Mouse (Mus musculus): Measurements from ENCODE around the gene Gen1. TPM values are rescaled to one million over a fixed set of nuclear protein-coding genes. Genes with fewer than 3 reads are reported as not detected.

Gen1 gene
- 3.1 and 3.5 TPM in 2 replicates for polyA plus RNA-seq (2015; fragmentation: Nextera tagmentation; extraction: Ambion mirVana)

DNA sequence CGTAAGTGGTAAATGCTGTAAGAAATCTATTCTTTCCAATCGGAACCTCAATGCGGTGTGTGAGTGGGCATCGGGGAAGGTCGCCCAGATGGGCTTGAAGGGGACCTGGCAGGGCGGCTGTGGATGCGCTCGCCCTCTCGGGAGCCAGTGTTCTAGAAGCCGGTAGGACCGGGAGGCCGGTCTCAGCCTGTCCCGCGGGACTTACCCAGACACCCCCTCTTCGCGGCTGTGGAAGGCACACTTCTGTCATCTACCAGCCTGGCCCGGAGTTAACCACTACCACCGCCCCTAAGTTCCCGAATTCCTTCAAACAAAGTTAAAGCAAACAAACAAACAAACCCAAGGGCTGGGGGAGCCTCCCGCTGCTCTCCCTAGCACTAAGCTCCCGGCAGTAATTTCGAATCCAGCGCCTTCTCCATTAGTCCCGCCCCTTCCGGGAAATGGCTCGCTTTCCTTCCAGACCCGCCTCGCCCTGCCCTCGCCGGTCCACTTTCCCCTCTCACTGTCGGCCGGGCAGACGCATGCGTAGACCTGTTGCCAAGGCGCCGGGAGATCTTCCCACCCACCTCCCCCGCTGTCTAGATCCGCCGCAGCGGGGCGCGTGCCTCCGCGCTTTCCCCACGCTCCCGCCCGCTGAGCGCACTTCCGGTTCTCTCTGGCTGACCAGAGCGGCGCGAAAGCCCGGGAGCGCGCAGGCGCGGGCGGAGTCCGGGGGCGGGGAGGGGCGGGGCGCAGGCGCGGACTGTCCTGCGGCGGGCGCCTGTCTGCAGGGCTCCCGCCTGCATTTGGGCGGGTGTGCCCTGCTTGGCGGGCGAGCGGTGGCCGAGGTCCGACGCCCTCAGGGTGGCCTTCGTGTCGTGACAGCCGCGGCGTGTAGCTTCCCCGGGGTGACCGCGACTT is at the start of gene Gen1, which contains the start of gene Smc6:
Gene Gen1 (minus strand): TSS at position 420 of the 900 bp plus-strand sequence.
Gene Smc6 (plus strand): TSS at position 505 of the 900 bp plus-strand sequence.
- peak; percentile 40 for TF ChIP-seq CTCF (IDR thresholded peaks at IDR 0.05; ENCODE audit: low read depth)
- WGBS = under 1% methylated on average over 68 of the region's 83 CpGs

DNA sequence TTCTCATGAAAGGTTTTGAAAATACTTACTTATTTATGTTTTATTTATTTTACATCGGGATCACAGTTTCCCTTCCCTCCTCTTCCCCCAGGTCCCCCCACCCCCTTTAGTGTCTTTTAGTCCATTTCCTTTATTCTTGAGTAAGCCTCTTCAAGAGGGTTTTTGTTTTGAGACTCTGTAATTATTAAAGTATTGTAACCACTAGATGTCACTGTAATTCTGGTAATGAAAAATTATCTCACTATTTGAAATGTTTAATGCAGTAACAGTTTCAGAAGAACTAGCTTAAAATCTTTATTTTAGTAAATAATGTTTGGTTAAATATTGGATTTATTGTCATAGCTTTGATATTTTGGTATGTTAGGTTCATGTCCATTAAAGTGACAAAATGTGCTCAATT is 48.2 kb upstream of the Gen1 start:
- Histone ChIP-seq H3K9me3 (replicated peaks; ENCODE audit: low read length) (no peaks in the 10 kb centered on the region), H3K4me3 (replicated peaks; ENCODE audit: low read depth, low read length) (no peak overlapping the region), H3K27me3 (ENCODE audit: insufficient read depth, low read length) (no peaks in the 10 kb centered on the region), H3K36me3 (ENCODE audit: insufficient read depth, low read length) (peaks cover 29% of the 10 kb centered on the region), H3K4me2 (ENCODE audit: low read length) (no peak overlapping the region), H3K9ac (ENCODE audit: low read depth, low read length) (no peak overlapping the region), H3K4me1 (replicated peaks; ENCODE audit: insufficient read depth, low read length) (no peaks in the 10 kb centered on the region), H3K27ac (no peak overlapping the region)
- peak; percentile 52 for TF ChIP-seq CTCF (IDR thresholded peaks at IDR 0.05; ENCODE audit: low read depth)
- DNase-seq (ENCODE audit: low spot score) = peak; percentile 58
- no peak for ATAC-seq (replicated peaks; ENCODE audit: low FRiP score, low read depth)
- 53% methylated on average over 1 of the region's 1 CpGs for WGBS

More for the DNA sequence above, at the start of gene Gen1, which contains the start of gene Smc6:
- peak within 1 kb of the TSS; percentile 96 for H3K27ac ChIP-seq
- H3K36me3 ChIP-seq (ENCODE audit: insufficient read depth, low read length) = no peaks in the 10 kb centered on the region
- DNase-seq (ENCODE audit: low spot score) = peak; percentile 98
- peak within 1 kb of the TSS; percentile 97 for H3K4me2 ChIP-seq (ENCODE audit: low read length)
- no peaks in the 10 kb centered on the region for H3K27me3 ChIP-seq (ENCODE audit: insufficient read depth, low read length)
- peaks cover 7% of the 10 kb centered on the region for H3K4me1 ChIP-seq (replicated peaks; ENCODE audit: insufficient read depth, low read length)
- no peaks in the 10 kb centered on the region for H3K9me3 ChIP-seq (replicated peaks; ENCODE audit: low read length)
- peak within 1 kb of the TSS; percentile 95 for H3K9ac ChIP-seq (ENCODE audit: low read depth, low read length)
- peak within 1 kb of the TSS; percentile 85 for H3K4me3 ChIP-seq (replicated peaks; ENCODE audit: low read depth, low read length)
- ATAC-seq (replicated peaks; ENCODE audit: low FRiP score, low read depth) = peak; percentile 99

GRCm38 (mm10) chr12:11311106-11311505 is 45.5 kb upstream of the Gen1 start:
- ATAC-seq (replicated peaks; ENCODE audit: low FRiP score, low read depth) (no peak), DNase-seq (ENCODE audit: low spot score) (no peak)
- no peaks in the 10 kb centered on the region for H3K4me1 ChIP-seq (replicated peaks; ENCODE audit: insufficient read depth, low read length)
- no peak for TF ChIP-seq CTCF (IDR thresholded peaks at IDR 0.05; ENCODE audit: low read depth)
- no peak overlapping the region for H3K4me3 ChIP-seq (replicated peaks; ENCODE audit: low read depth, low read length)
- H3K36me3 ChIP-seq (ENCODE audit: insufficient read depth, low read length) = peaks cover 38% of the 10 kb centered on the region
- 96% methylated on average over 2 of the region's 2 CpGs for WGBS
- H3K27ac ChIP-seq = no peak overlapping the region
- no peaks in the 10 kb centered on the region for H3K9me3 ChIP-seq (replicated peaks; ENCODE audit: low read length)
- H3K27me3 ChIP-seq (ENCODE audit: insufficient read depth, low read length) = no peaks in the 10 kb centered on the region
- H3K9ac ChIP-seq (ENCODE audit: low read depth, low read length) = no peak overlapping the region
- no peak overlapping the region for H3K4me2 ChIP-seq (ENCODE audit: low read length)

DNA sequence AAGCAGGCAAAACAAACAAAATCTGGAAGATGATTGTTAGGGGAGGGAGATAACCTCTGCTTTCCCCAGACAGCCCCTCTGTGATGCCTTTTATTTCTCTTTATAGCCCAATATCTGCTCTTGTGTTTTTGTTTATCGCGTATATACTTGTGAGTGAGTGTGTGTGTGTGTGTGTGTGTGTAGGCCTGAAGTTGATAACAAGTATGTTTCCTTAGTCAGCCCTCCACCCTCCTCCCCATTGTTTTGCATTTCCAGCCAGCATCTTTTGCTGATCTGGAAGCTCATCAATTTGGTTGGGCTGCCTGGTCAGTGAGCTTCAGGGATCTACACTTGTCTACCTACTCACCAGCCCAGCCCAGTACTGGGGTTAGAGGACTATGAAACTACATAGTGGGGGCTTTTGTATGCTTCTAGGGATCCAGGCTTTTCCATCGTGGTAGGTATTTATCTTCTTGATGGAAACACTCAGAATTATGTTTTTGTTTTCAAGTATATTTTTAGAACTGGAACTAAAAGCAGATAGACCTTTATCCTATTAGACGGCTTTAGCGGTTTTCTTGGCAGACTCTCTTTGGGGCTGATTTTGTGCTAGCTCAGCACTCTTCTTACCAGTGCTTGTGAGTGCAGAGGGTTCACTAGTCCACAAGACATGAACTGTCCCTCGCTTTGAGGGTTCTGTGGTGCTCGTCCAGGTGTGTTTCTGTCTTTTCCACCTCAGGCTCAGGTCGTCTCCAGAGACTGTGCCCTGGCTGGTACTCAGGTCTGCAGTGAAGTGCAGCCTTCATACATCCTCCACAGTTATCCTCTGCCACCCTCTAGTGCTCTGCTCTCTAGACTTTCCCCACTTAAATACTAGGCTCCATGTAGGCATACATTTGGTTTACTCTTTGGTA is 41.4 kb upstream of the Gen1 start:
- H3K36me3 ChIP-seq (ENCODE audit: insufficient read depth, low read length) = peaks cover 33% of the 10 kb centered on the region; the same call in 1 of the 2 replicates
- WGBS = 85% methylated on average over 8 of the region's 8 CpGs

GRCm38 (mm10) chr12:11300858-11301257 is 35.3 kb upstream of the Gen1 start:
- no peak overlapping the region for H3K27ac ChIP-seq
- no peaks in the 10 kb centered on the region for H3K9me3 ChIP-seq (replicated peaks; ENCODE audit: low read length)
- no peaks in the 10 kb centered on the region for H3K27me3 ChIP-seq (ENCODE audit: insufficient read depth, low read length)
- H3K9ac ChIP-seq (ENCODE audit: low read depth, low read length) = no peak overlapping the region
- ATAC-seq (replicated peaks; ENCODE audit: low FRiP score, low read depth) = no peak
- 94% methylated on average over 1 of the region's 1 CpGs for WGBS
- no peak overlapping the region for H3K4me2 ChIP-seq (ENCODE audit: low read length)
- DNase-seq (ENCODE audit: low spot score) = no peak
- no peaks in the 10 kb centered on the region for H3K4me1 ChIP-seq (replicated peaks; ENCODE audit: insufficient read depth, low read length)
- H3K4me3 ChIP-seq (replicated peaks; ENCODE audit: low read depth, low read length) = no peak overlapping the region
- no peak for TF ChIP-seq CTCF (IDR thresholded peaks at IDR 0.05; ENCODE audit: low read depth)
- peaks cover 28% of the 10 kb centered on the region for H3K36me3 ChIP-seq (ENCODE audit: insufficient read depth, low read length)

More for the DNA sequence above, 41.4 kb upstream of the Gen1 start:
- ATAC-seq (replicated peaks; ENCODE audit: low FRiP score, low read depth) (no peak), DNase-seq (ENCODE audit: low spot score) (no peak)
- no peak overlapping the region for H3K27ac ChIP-seq
- no peak overlapping the region for H3K9ac ChIP-seq (ENCODE audit: low read depth, low read length)
- H3K9me3 ChIP-seq (replicated peaks; ENCODE audit: low read length) = no peaks in the 10 kb centered on the region
- H3K4me1 ChIP-seq (replicated peaks; ENCODE audit: insufficient read depth, low read length) = no peaks in the 10 kb centered on the region
- no peak overlapping the region for H3K4me3 ChIP-seq (replicated peaks; ENCODE audit: low read depth, low read length)
- TF ChIP-seq CTCF (IDR thresholded peaks at IDR 0.05; ENCODE audit: low read depth) = no peak
- no peak overlapping the region for H3K4me2 ChIP-seq (ENCODE audit: low read length)
- no peaks in the 10 kb centered on the region for H3K27me3 ChIP-seq (ENCODE audit: insufficient read depth, low read length)

GRCm38 (mm10) chr12:11286382-11286781 is 20.8 kb upstream of the Gen1 start:
- Histone ChIP-seq H3K4me1 (replicated peaks; ENCODE audit: insufficient read depth, low read length) (no peaks in the 10 kb centered on the region), H3K27me3 (ENCODE audit: insufficient read depth, low read length) (no peaks in the 10 kb centered on the region), H3K36me3 (ENCODE audit: insufficient read depth, low read length) (peaks cover 35% of the 10 kb centered on the region), H3K4me3 (replicated peaks; ENCODE audit: low read depth, low read length) (no peak overlapping the region), H3K4me2 (ENCODE audit: low read length) (no peak overlapping the region), H3K9me3 (replicated peaks; ENCODE audit: low read length) (no peaks in the 10 kb centered on the region), H3K9ac (ENCODE audit: low read depth, low read length) (no peak overlapping the region), H3K27ac (no peak overlapping the region)
- 96% methylated on average over 2 of the region's 2 CpGs for WGBS
- DNase-seq (ENCODE audit: low spot score) (no peak), ATAC-seq (replicated peaks; ENCODE audit: low FRiP score, low read depth) (no peak)
- TF ChIP-seq CTCF (IDR thresholded peaks at IDR 0.05; ENCODE audit: low read depth) = peak; percentile 32

Measured in kidney, postnatal 0 days (tissue).